Mouse (Mus musculus) limb, embryonic 14.5 days (tissue): ENCODE measurements around the gene Ddx49. TPM values are rescaled to one million over a fixed set of nuclear protein-coding genes. Genes with fewer than 3 reads are reported as not detected.

Experiments used
- ATAC-seq: fragments of 200-750 bp; cut with Nextera tagmentation; 2 replicates; pipeline ENCODE4 v1.8.0; 2017; ENCODE audit warnings: low read depth, moderate number of reproducible peaks, moderate TSS enrichment; ENCODE audit not compliant: low FRiP score
- DNase-seq: peaks from one replicate; pipeline ENCODE4 v3.0.0-alpha.2; 2015; ENCODE audit warnings: low spot score
- H3K27ac ChIP-seq: fragments of 300-500 bp; sonication (generic); replicated peaks from 2 replicates; pipeline ENCODE4 v1.5.1; 2014; ENCODE audit warnings: low read depth, mild to moderate bottlenecking, low read length, moderate library complexity, mixed read lengths
- H3K27me3 ChIP-seq: fragments of 300-500 bp; sonication (generic); 2 replicates; pipeline ENCODE4 v1.6.1; 2014; ENCODE audit warnings: low read length, mixed read lengths; ENCODE audit not compliant: control insufficient read depth, insufficient read depth
- H3K36me3 ChIP-seq: fragments of 300-500 bp; sonication (generic); 2 replicates; pipeline ENCODE4 v1.6.1; 2014; ENCODE audit warnings: mild to moderate bottlenecking, low read length, moderate library complexity, mixed read lengths; ENCODE audit not compliant: control insufficient read depth, insufficient read depth
- H3K4me1 ChIP-seq: fragments of 300-500 bp; sonication (generic); 2 replicates; pipeline ENCODE4 v1.6.1; 2014; ENCODE audit warnings: antibody characterized with exemption, low read length, mixed read lengths; ENCODE audit not compliant: control insufficient read depth, insufficient read depth
- H3K4me2 ChIP-seq: fragments of 300-500 bp; sonication (generic); replicated peaks from 2 replicates; pipeline ENCODE4 v1.6.1; 2014; ENCODE audit warnings: low read depth, mild to moderate bottlenecking, low read length, moderate library complexity; ENCODE audit not compliant: severe bottlenecking
- H3K4me3 ChIP-seq: fragments of 300-500 bp; sonication (generic); replicated peaks from 2 replicates; pipeline ENCODE4 v1.5.1; 2014; ENCODE audit warnings: low read length
- H3K9ac ChIP-seq: fragments of 300-500 bp; sonication (generic); 2 replicates; pipeline ENCODE4 v1.6.1; 2014; ENCODE audit warnings: mild to moderate bottlenecking, low read depth, low read length, moderate library complexity; ENCODE audit not compliant: severe bottlenecking
- H3K9me3 ChIP-seq: fragments of 300-500 bp; sonication (generic); 2 replicates; pipeline ENCODE4 v1.6.1; 2016; ENCODE audit warnings: low read length; ENCODE audit not compliant: control insufficient read depth
- POLR2A ChIP-seq: fragments of 200-500 bp; IDR thresholded peaks from 2 replicates; pipeline ENCODE4 v1.8.0; 2012; ENCODE audit warnings: inconsistent platforms, mild to moderate bottlenecking, moderate library complexity, borderline replicate concordance; ENCODE audit not compliant: insufficient read depth, insufficient read length; ENCODE audit errors: extremely low read depth
- WGBS: fragments of 180-500 bp; shearing (Covaris S2); extraction: QIAGEN DNeasy Blood & Tissue Kit; methylation state at CpG from one replicate; pipeline ENCODE4 v1.1.7; 2014; 5-methylcytosine and 5-hydroxymethylcytosine counted together
- polyA plus RNA-seq, 2 experiments: library from polyadenylated mRNA; depleted of rRNA in 1 of 2; stranded (reverse) in 1 of 2; unstranded in 1 of 2; fragments of >200 nt; fragmentation: Nextera tagmentation in 1 of 2; extraction: Ambion mirVana in 1 of 2; gene quantifications; 2 replicates each; pipeline versions ENCODE4 v1.2.1 to v1.2.3; 2012 to 2014

The Ddx49 gene
- polyA plus RNA-seq, 2 experiments = 52.9 to 58.1 TPM

DNA sequence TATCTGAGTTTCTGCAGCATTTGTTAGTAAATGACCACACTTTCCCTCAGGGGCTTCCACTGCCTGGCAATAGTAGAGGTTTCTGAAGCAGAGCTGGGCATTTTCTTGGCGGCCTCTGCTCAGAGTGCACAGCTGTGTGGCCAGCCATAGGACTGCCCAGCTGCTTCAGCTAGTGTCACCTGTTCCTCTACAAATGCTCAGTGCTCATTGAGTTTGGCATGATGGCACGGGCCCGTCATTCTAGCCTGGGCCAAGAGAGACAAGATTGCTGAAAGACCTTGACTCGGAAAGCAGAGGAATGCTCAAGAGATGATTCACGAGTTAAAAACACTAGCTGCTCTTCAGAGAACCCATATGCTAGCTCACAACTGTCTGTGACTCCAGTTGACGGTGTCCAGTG is 55.7 kb downstream of the Ddx49 start:
- WGBS = 95% methylated on average over 6 of the region's 6 CpGs
- Histone ChIP-seq H3K4me3 (no peak overlapping the region), H3K27ac (no peak overlapping the region), H3K27me3 (no peaks in the 10 kb centered on the region), H3K4me2 (no peak overlapping the region), H3K36me3 (peaks cover 86% of the 10 kb centered on the region), H3K9ac (no peak overlapping the region), H3K4me1 (no peaks in the 10 kb centered on the region), H3K9me3 (no peaks in the 10 kb centered on the region)
- ATAC-seq (no peak), DNase-seq (no peak)
- no peak for TF ChIP-seq POLR2A

Other genes starting within 250 kb of the Ddx49 start
- gene Tm6sf2, start 229.6 kb downstream of the Ddx49 start, polyA plus RNA-seq (2012; rRNA removed) = 5.2 and 7.2 TPM in 2 replicates
- gene Tm6sf2, start 229.6 kb downstream of the Ddx49 start, polyA plus RNA-seq (2014; fragmentation: Nextera tagmentation; extraction: Ambion mirVana) = 0.54 and 1.2 TPM in 2 replicates
- 0.23 and 0.38 TPM in 2 replicates for gene Hapln4, start 219.0 kb downstream of the Ddx49 start, polyA plus RNA-seq (2012; rRNA removed)
- gene Hapln4, start 219.0 kb downstream of the Ddx49 start, polyA plus RNA-seq (2014; fragmentation: Nextera tagmentation; extraction: Ambion mirVana) = 0.41 TPM in 1 of 2 replicates, not detected in the other
- 0.58 and 0.59 TPM in 2 replicates for gene Ncan, start 181.6 kb downstream of the Ddx49 start, polyA plus RNA-seq (2012; rRNA removed)
- 0.25 and 0.48 TPM in 2 replicates for gene Ncan, start 181.6 kb downstream of the Ddx49 start, polyA plus RNA-seq (2014; fragmentation: Nextera tagmentation; extraction: Ambion mirVana)
- gene Nr2c2ap, start 171.2 kb downstream of the Ddx49 start, polyA plus RNA-seq (2012; rRNA removed) = 17.4 and 19.3 TPM in 2 replicates
- gene Nr2c2ap, start 171.2 kb downstream of the Ddx49 start, polyA plus RNA-seq (2014; fragmentation: Nextera tagmentation; extraction: Ambion mirVana) = 18.3 and 20.8 TPM in 2 replicates
- 33.5 and 38.6 TPM in 2 replicates for gene Rfxank, start 163.3 kb downstream of the Ddx49 start, polyA plus RNA-seq (2012; rRNA removed)
- gene Rfxank, start 163.3 kb downstream of the Ddx49 start, polyA plus RNA-seq (2014; fragmentation: Nextera tagmentation; extraction: Ambion mirVana) = 17.6 and 17.8 TPM in 2 replicates
- gene Borcs8, start 163.0 kb downstream of the Ddx49 start, polyA plus RNA-seq (2012; rRNA removed) = 84.2 and 89.1 TPM in 2 replicates
- 61.4 and 61.8 TPM in 2 replicates for gene Borcs8, start 163.0 kb downstream of the Ddx49 start, polyA plus RNA-seq (2014; fragmentation: Nextera tagmentation; extraction: Ambion mirVana)
- 0.67 and 0.82 TPM in 2 replicates for gene Mef2b, start 162.8 kb downstream of the Ddx49 start, polyA plus RNA-seq (2012; rRNA removed)
- 0.37 TPM in 1 of 2 replicates, not detected in the other for gene Mef2b, start 162.8 kb downstream of the Ddx49 start, polyA plus RNA-seq (2014; fragmentation: Nextera tagmentation; extraction: Ambion mirVana)
- gene Tmem161a, start 130.1 kb downstream of the Ddx49 start, polyA plus RNA-seq (2012; rRNA removed) = 151 and 303 TPM in 2 replicates
- 49.9 and 54.9 TPM in 2 replicates for gene Tmem161a, start 130.1 kb downstream of the Ddx49 start, polyA plus RNA-seq (2014; fragmentation: Nextera tagmentation; extraction: Ambion mirVana)
- gene Slc25a42, start 90.2 kb downstream of the Ddx49 start, polyA plus RNA-seq (2012; rRNA removed) = 23.6 and 27.9 TPM in 2 replicates
- 3.6 and 4.1 TPM in 2 replicates for gene Slc25a42, start 90.2 kb downstream of the Ddx49 start, polyA plus RNA-seq (2014; fragmentation: Nextera tagmentation; extraction: Ambion mirVana)
- gene Sugp2, start 68.3 kb downstream of the Ddx49 start, polyA plus RNA-seq (2012; rRNA removed) = 78.7 and 84.4 TPM in 2 replicates
- gene Sugp2, start 68.3 kb downstream of the Ddx49 start, polyA plus RNA-seq (2014; fragmentation: Nextera tagmentation; extraction: Ambion mirVana) = 30.6 and 33.8 TPM in 2 replicates
- gene Armc6, start 68.0 kb downstream of the Ddx49 start, polyA plus RNA-seq (2012; rRNA removed) = 35.0 and 42.3 TPM in 2 replicates
- gene Armc6, start 68.0 kb downstream of the Ddx49 start, polyA plus RNA-seq (2014; fragmentation: Nextera tagmentation; extraction: Ambion mirVana) = 22.8 and 26.8 TPM in 2 replicates
- 81.2 and 81.3 TPM in 2 replicates for gene Homer3, start 19.7 kb downstream of the Ddx49 start, polyA plus RNA-seq (2012; rRNA removed)
- 38.2 and 43.9 TPM in 2 replicates for gene Homer3, start 19.7 kb downstream of the Ddx49 start, polyA plus RNA-seq (2014; fragmentation: Nextera tagmentation; extraction: Ambion mirVana)
- gene Cope, start within 50 bp of the Ddx49 start, polyA plus RNA-seq (2012; rRNA removed) = 379 and 443 TPM in 2 replicates
- 340 and 371 TPM in 2 replicates for gene Cope, start within 50 bp of the Ddx49 start, polyA plus RNA-seq (2014; fragmentation: Nextera tagmentation; extraction: Ambion mirVana)
- gene Cers1, start 13.3 kb upstream of the Ddx49 start, polyA plus RNA-seq (2012; rRNA removed) = 12.4 and 22.0 TPM in 2 replicates
- 12.0 and 12.9 TPM in 2 replicates for gene Cers1, start 13.3 kb upstream of the Ddx49 start, polyA plus RNA-seq (2014; fragmentation: Nextera tagmentation; extraction: Ambion mirVana)
- gene Gdf1, start 27.3 kb upstream of the Ddx49 start, polyA plus RNA-seq (2012; rRNA removed) = 5.4 and 5.7 TPM in 2 replicates
- gene Gdf1, start 27.3 kb upstream of the Ddx49 start, polyA plus RNA-seq (2014; fragmentation: Nextera tagmentation; extraction: Ambion mirVana) = 1.2 TPM in 2 replicates
- gene Upf1, start 50.8 kb upstream of the Ddx49 start, polyA plus RNA-seq (2012; rRNA removed) = 39.0 and 47.6 TPM in 2 replicates
- gene Upf1, start 50.8 kb upstream of the Ddx49 start, polyA plus RNA-seq (2014; fragmentation: Nextera tagmentation; extraction: Ambion mirVana) = 22.3 and 25.5 TPM in 2 replicates
- gene Comp, start 71.1 kb upstream of the Ddx49 start, polyA plus RNA-seq (2012; rRNA removed) = 136 and 173 TPM in 2 replicates
- gene Comp, start 71.1 kb upstream of the Ddx49 start, polyA plus RNA-seq (2014; fragmentation: Nextera tagmentation; extraction: Ambion mirVana) = 36.7 and 46.3 TPM in 2 replicates
- 37.8 and 58.5 TPM in 2 replicates for gene Crtc1, start 137.1 kb upstream of the Ddx49 start, polyA plus RNA-seq (2012; rRNA removed)
- 26.3 and 31.1 TPM in 2 replicates for gene Crtc1, start 137.1 kb upstream of the Ddx49 start, polyA plus RNA-seq (2014; fragmentation: Nextera tagmentation; extraction: Ambion mirVana)
- 48.7 and 72.6 TPM in 2 replicates for gene Klhl26, start 174.5 kb upstream of the Ddx49 start, polyA plus RNA-seq (2012; rRNA removed)
- gene Klhl26, start 174.5 kb upstream of the Ddx49 start, polyA plus RNA-seq (2014; fragmentation: Nextera tagmentation; extraction: Ambion mirVana) = 24.2 and 28.6 TPM in 2 replicates
- 13.1 and 17.7 TPM in 2 replicates for gene Tmem59l, start 184.9 kb upstream of the Ddx49 start, polyA plus RNA-seq (2012; rRNA removed)
- gene Tmem59l, start 184.9 kb upstream of the Ddx49 start, polyA plus RNA-seq (2014; fragmentation: Nextera tagmentation; extraction: Ambion mirVana) = 15.7 and 17.5 TPM in 2 replicates
- 98.9 and 127 TPM in 2 replicates for gene Crlf1, start 190.7 kb upstream of the Ddx49 start, polyA plus RNA-seq (2012; rRNA removed)
- gene Crlf1, start 190.7 kb upstream of the Ddx49 start, polyA plus RNA-seq (2014; fragmentation: Nextera tagmentation; extraction: Ambion mirVana) = 91.5 and 103 TPM in 2 replicates
- gene Rex1bd, start 204.3 kb upstream of the Ddx49 start, polyA plus RNA-seq (2012; rRNA removed) = 154 and 175 TPM in 2 replicates
- 152 and 156 TPM in 2 replicates for gene Rex1bd, start 204.3 kb upstream of the Ddx49 start, polyA plus RNA-seq (2014; fragmentation: Nextera tagmentation; extraction: Ambion mirVana)
- gene Uba52, start 208.3 kb upstream of the Ddx49 start, polyA plus RNA-seq (2012; rRNA removed) = 1,215 and 1,844 TPM in 2 replicates
- gene Uba52, start 208.3 kb upstream of the Ddx49 start, polyA plus RNA-seq (2014; fragmentation: Nextera tagmentation; extraction: Ambion mirVana) = 1,031 and 1,113 TPM in 2 replicates
- 363 and 431 TPM in 2 replicates for gene Fkbp8, start 225.2 kb upstream of the Ddx49 start, polyA plus RNA-seq (2012; rRNA removed)
- gene Fkbp8, start 225.2 kb upstream of the Ddx49 start, polyA plus RNA-seq (2014; fragmentation: Nextera tagmentation; extraction: Ambion mirVana) = 219 and 248 TPM in 2 replicates
- gene Kxd1, start 225.5 kb upstream of the Ddx49 start, polyA plus RNA-seq (2012; rRNA removed) = 52.5 and 61.0 TPM in 2 replicates
- 60.3 and 61.7 TPM in 2 replicates for gene Kxd1, start 225.5 kb upstream of the Ddx49 start, polyA plus RNA-seq (2014; fragmentation: Nextera tagmentation; extraction: Ambion mirVana)
- gene Ell, start 237.0 kb upstream of the Ddx49 start, polyA plus RNA-seq (2012; rRNA removed) = 30.3 and 35.3 TPM in 2 replicates
- 20.2 and 22.4 TPM in 2 replicates for gene Ell, start 237.0 kb upstream of the Ddx49 start, polyA plus RNA-seq (2014; fragmentation: Nextera tagmentation; extraction: Ambion mirVana)